Mouse (Mus musculus) lung, embryonic 16.5 days (tissue): ENCODE data around the gene Lrsam1. TPM values are rescaled to one million over a fixed set of nuclear protein-coding genes. Genes with fewer than 3 reads are reported as not detected.

ENCODE experiments used
- ATAC-seq: fragments of 200-750 bp; cut with Nextera tagmentation; 2 replicates; pipeline ENCODE4 v1.8.0; 2017; ENCODE audit warnings: low read depth, mild to moderate bottlenecking, moderate library complexity
- H3K27ac ChIP-seq: fragments of 300-500 bp; sonication (generic); 2 replicates; pipeline ENCODE4 v1.5.1; 2014; ENCODE audit warnings: mild to moderate bottlenecking, control low read depth, low read length
- H3K27me3 ChIP-seq: fragments of 300-500 bp; sonication (generic); 2 replicates; pipeline ENCODE4 v1.6.1; 2014; ENCODE audit warnings: low read depth, low read length, mixed read lengths; ENCODE audit not compliant: control insufficient read depth, insufficient read depth
- H3K36me3 ChIP-seq: fragments of 300-500 bp; sonication (generic); 2 replicates; pipeline ENCODE4 v1.6.1; 2014; ENCODE audit warnings: low read length; ENCODE audit not compliant: control insufficient read depth, insufficient read depth
- H3K4me1 ChIP-seq: fragments of 300-500 bp; sonication (generic); replicated peaks from 2 replicates; pipeline ENCODE4 v1.6.1; 2014; ENCODE audit warnings: low read length, mixed read lengths; ENCODE audit not compliant: control insufficient read depth, insufficient read depth
- H3K4me2 ChIP-seq: fragments of 300-500 bp; sonication (generic); 2 replicates; pipeline ENCODE4 v1.6.1; 2014; ENCODE audit warnings: low read depth, low read length, control low read depth
- H3K4me3 ChIP-seq: fragments of 300-500 bp; sonication (generic); 2 replicates; pipeline ENCODE4 v1.5.1; 2014; ENCODE audit warnings: mild to moderate bottlenecking, low read length, control low read depth
- H3K9ac ChIP-seq: fragments of 300-500 bp; sonication (generic); 2 replicates; pipeline ENCODE4 v1.6.1; 2014; ENCODE audit warnings: low read length, control low read depth
- H3K9me3 ChIP-seq: fragments of 300-500 bp; sonication (generic); 2 replicates; pipeline ENCODE4 v1.6.1; 2016; ENCODE audit warnings: low read length; ENCODE audit not compliant: control insufficient read depth
- WGBS: fragments of 180-500 bp; shearing (Covaris S2); extraction: QIAGEN DNeasy Blood & Tissue Kit; methylation state at CpG from one replicate; pipeline ENCODE4 v1.1.7; 2014; 5-methylcytosine and 5-hydroxymethylcytosine counted together
- polyA plus RNA-seq: library from polyadenylated mRNA; unstranded; fragments of >200 nt; fragmentation: Nextera tagmentation; extraction: Ambion mirVana; gene quantifications from 2 replicates; pipeline ENCODE4 v1.2.1, GENCODE M21; 2015

Gene Lrsam1
- polyA plus RNA-seq, 1 experiment from 2014 or later: 10.6 TPM

GRCm38 (mm10) chr2:32911639-32912182 lies 49.7 kb downstream of the Lrsam1 start:
- Histone ChIP-seq H3K27me3 (no peaks in the 10 kb centered on the region), H3K4me1 (peaks cover 47% of the 10 kb centered on the region), H3K9ac (no peak overlapping the region), H3K4me3 (no peak overlapping the region), H3K4me2 (no peak overlapping the region), H3K27ac (no peak overlapping the region; the same call in 1 of the 2 replicates), H3K36me3 (peaks cover 31% of the 10 kb centered on the region), H3K9me3 (no peaks in the 10 kb centered on the region)
- ATAC-seq: no peak
- WGBS: 74% methylated on average over 7 of the region's 7 CpGs

- Histone ChIP-seq H3K4me2 (peak overlapping the region; percentile 42), H3K27me3 (no peaks in the 10 kb centered on the region), H3K36me3 (peaks cover 29% of the 10 kb centered on the region), H3K9ac (peak overlapping the region; percentile 55), H3K4me1 (peaks cover 56% of the 10 kb centered on the region), H3K4me3 (no peak overlapping the region), H3K27ac (peak overlapping the region; percentile 96), H3K9me3 (no peaks in the 10 kb centered on the region)
- WGBS: 9% methylated on average over 11 of the region's 11 CpGs
- ATAC-seq: peak; percentile 53
Observed at GRCm38 (mm10) chr2:32908796-32909195, 52.6 kb downstream of the Lrsam1 start.

GRCm38 (mm10) chr2:32908272-32908671 lies 53.1 kb downstream of the Lrsam1 start:
- WGBS: 2% methylated on average over 6 of the region's 6 CpGs
- H3K4me1 ChIP-seq: peaks cover 60% of the 10 kb centered on the region

GRCm38 (mm10) chr2:32907442-32907841 lies 54.0 kb downstream of the Lrsam1 start:
- Histone ChIP-seq H3K4me2 (no peak overlapping the region), H3K9me3 (no peaks in the 10 kb centered on the region), H3K4me3 (no peak overlapping the region), H3K27ac (peak overlapping the region; percentile 96), H3K4me1 (peaks cover 63% of the 10 kb centered on the region), H3K9ac (peak overlapping the region; percentile 16), H3K36me3 (peaks cover 24% of the 10 kb centered on the region), H3K27me3 (no peaks in the 10 kb centered on the region)
- no peak for ATAC-seq
- 37% methylated on average over 8 of the region's 8 CpGs for WGBS

More at GRCm38 (mm10) chr2:32908272-32908671, 53.1 kb downstream of the Lrsam1 start:
- H3K9ac ChIP-seq: peak overlapping the region; percentile 55
- H3K27me3 ChIP-seq: no peaks in the 10 kb centered on the region
- no peak overlapping the region for H3K4me3 ChIP-seq
- H3K27ac ChIP-seq: peak overlapping the region; percentile 96
- peak overlapping the region; percentile 42 for H3K4me2 ChIP-seq
- peak; percentile 86 for ATAC-seq
- peaks cover 26% of the 10 kb centered on the region for H3K36me3 ChIP-seq
- no peaks in the 10 kb centered on the region for H3K9me3 ChIP-seq

GRCm38 (mm10) chr2:32905297-32905696 lies 56.1 kb downstream of the Lrsam1 start:
- no peak for ATAC-seq
- WGBS: 59% methylated on average over 8 of the region's 8 CpGs
- Histone ChIP-seq H3K36me3 (peaks cover 11% of the 10 kb centered on the region), H3K4me2 (no peak overlapping the region), H3K27me3 (no peaks in the 10 kb centered on the region), H3K27ac (peak overlapping the region; percentile 0), H3K9me3 (no peaks in the 10 kb centered on the region), H3K4me3 (no peak overlapping the region), H3K9ac (0 out of 2 replicates have a peak overlapping the region, but pooled peaks have one; percentile 14), H3K4me1 (peaks cover 62% of the 10 kb centered on the region)

- 71% methylated on average over 5 of the region's 5 CpGs for WGBS
- Histone ChIP-seq H3K27ac (peak overlapping the region; percentile 0), H3K4me1 (peaks cover 61% of the 10 kb centered on the region)
Observed at GRCm38 (mm10) chr2:32904637-32905036, 56.8 kb downstream of the Lrsam1 start.

GRCm38 (mm10) chr2:32903470-32903869 lies 57.9 kb downstream of the Lrsam1 start:
- no peak overlapping the region for H3K4me2 ChIP-seq
- no peak for ATAC-seq
- H3K36me3 ChIP-seq: peaks cover 7% of the 10 kb centered on the region
- H3K4me3 ChIP-seq: no peak overlapping the region
- H3K9me3 ChIP-seq: no peaks in the 10 kb centered on the region
- H3K9ac ChIP-seq: peak overlapping the region; percentile 34; the same call in 1 of the 2 replicates
- peaks cover 64% of the 10 kb centered on the region for H3K4me1 ChIP-seq
- peak overlapping the region; percentile 30; the same call in 1 of the 2 replicates for H3K27ac ChIP-seq
- H3K27me3 ChIP-seq: no peaks in the 10 kb centered on the region
- 70% methylated on average over 4 of the region's 4 CpGs for WGBS

More at GRCm38 (mm10) chr2:32904637-32905036, 56.8 kb downstream of the Lrsam1 start:
- Histone ChIP-seq H3K4me2 (no peak overlapping the region), H3K4me3 (no peak overlapping the region), H3K9me3 (no peaks in the 10 kb centered on the region), H3K36me3 (peaks cover 7% of the 10 kb centered on the region), H3K9ac (no peak overlapping the region), H3K27me3 (no peaks in the 10 kb centered on the region)
- no peak for ATAC-seq

- no peak overlapping the region for H3K4me2 ChIP-seq
- ATAC-seq: no peak
- H3K27me3 ChIP-seq: no peaks in the 10 kb centered on the region
- peaks cover 7% of the 10 kb centered on the region for H3K36me3 ChIP-seq
- no peak overlapping the region for H3K4me3 ChIP-seq
- peaks cover 63% of the 10 kb centered on the region for H3K4me1 ChIP-seq
- H3K9me3 ChIP-seq: no peaks in the 10 kb centered on the region
- no peak overlapping the region for H3K9ac ChIP-seq
- H3K27ac ChIP-seq: no peak overlapping the region
- 85% methylated on average over 9 of the region's 9 CpGs for WGBS
Observed at GRCm38 (mm10) chr2:32902126-32902525, 59.3 kb downstream of the Lrsam1 start.

- WGBS: 40% methylated on average over 7 of the region's 7 CpGs
Observed at GRCm38 (mm10) chr2:32898983-32899382, 62.4 kb downstream of the Lrsam1 start.

More at GRCm38 (mm10) chr2:32898983-32899382, 62.4 kb downstream of the Lrsam1 start:
- H3K27ac ChIP-seq: peak overlapping the region; percentile 49
- H3K4me3 ChIP-seq: no peak overlapping the region
- H3K4me2 ChIP-seq: peak overlapping the region; percentile 4; the same call in 1 of the 2 replicates
- no peaks in the 10 kb centered on the region for H3K9me3 ChIP-seq
- H3K9ac ChIP-seq: peak overlapping the region; percentile 17; the same call in 1 of the 2 replicates
- H3K4me1 ChIP-seq: peaks cover 64% of the 10 kb centered on the region
- no peaks in the 10 kb centered on the region for H3K27me3 ChIP-seq
- peak; percentile 39; the same call in 1 of the 2 replicates for ATAC-seq
- H3K36me3 ChIP-seq: peaks cover 3% of the 10 kb centered on the region
